Mouse (Mus musculus) olfactory bulb, adult 2 months (tissue): Measurements from ENCODE around the gene Slc35a1.

Experiments used
- CTCF ChIP-seq: fragments of 200-500 bp; IDR thresholded peaks from 2 replicates; pipeline ENCODE4 v1.5.1; 2012; ENCODE audit warnings: low read depth, mild to moderate bottlenecking, low read length, moderate library complexity; ENCODE audit not compliant: insufficient read depth
- POLR2A ChIP-seq: fragments of 200-500 bp; IDR thresholded peaks from 2 replicates; pipeline ENCODE4 v1.6.1; 2012; ENCODE audit warnings: mild to moderate bottlenecking, low read depth, low read length, moderate library complexity; ENCODE audit not compliant: insufficient read depth

DNA sequence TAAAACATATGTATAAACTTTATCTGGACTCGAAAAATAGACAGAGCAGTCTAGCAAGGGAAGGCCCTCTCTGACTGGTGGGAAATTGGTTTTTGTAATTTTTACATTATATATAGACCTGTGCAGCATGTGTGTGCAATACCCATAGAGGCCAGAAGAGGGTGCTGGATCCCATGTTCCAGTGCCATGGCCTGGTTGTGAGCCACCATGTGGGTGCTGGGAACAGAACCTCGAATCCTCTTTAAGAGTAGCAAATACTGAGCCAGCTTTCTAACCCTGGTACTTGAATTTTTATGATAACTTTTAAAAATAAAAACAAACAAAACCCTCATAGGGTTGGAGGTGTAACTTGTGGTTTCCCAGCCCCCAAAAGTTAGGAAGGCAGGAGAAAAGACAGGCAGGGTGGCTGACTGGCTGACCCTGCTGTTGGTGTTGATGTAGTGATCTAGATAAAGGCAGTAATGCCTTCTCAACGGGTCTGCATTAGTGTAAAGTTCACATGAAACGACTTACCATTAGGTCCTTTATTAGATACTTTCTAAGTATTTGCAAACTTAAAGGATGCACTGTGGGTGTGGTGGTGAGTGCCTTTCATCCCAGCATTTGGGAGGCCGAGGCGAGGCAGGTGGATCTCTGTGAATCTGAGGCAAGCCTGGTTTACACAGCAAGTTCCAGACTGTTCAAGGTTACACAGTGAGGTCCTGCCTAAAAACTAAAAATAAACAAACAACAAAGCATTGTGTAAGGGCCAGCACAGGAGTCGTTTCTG lies 33.1 kb upstream of the Slc35a1 start:
- TF ChIP-seq POLR2A, result no peak
- no peak for TF ChIP-seq CTCF
